Mouse (Mus musculus): ENCODE results near the gene Tmem222.

- TF ChIP-seq POLR2A (IDR thresholded peaks at IDR 0.05; ENCODE audit: low read depth, low read length) (no peak), CTCF (conservative IDR thresholded peaks at IDR 0.05; ENCODE audit: insufficient read depth, insufficient read length, low read depth, low read length) (no peak)
Observed at GRCm38 (mm10) chr4:133220656-133221055, 56.9 kb downstream of the Tmem222 start.
